Comparison of ENCODE assay signal across 11 mouse cellular contexts in genomic region chr17:29020444-29020843, GRCm38 (mm10). TPM values are rescaled to one million over a fixed set of nuclear protein-coding genes. Genes with fewer than 3 reads are reported as not detected.
A peak's percentile ranks its signal among the peaks of the same experiment; 100 is the strongest.
DNase-seq lines count a peak whose midpoint lies in the region; ATAC-seq and TF ChIP-seq lines count a peak whose summit lies in the region.
"Had no signal": no experiment of that assay in that cellular context is flagged by ENCODE, and none has a peak within 500 bp of the region (broad histone marks: within the 10 kb centered on the region; RNA-seq: fewer than 3 reads in every experiment).

No protein-coding gene starts in this region.

- H3K27me3 ChIP-seq in kidney, postnatal 0 days (ENCODE audit: insufficient read depth, low read length) = no peaks in the 10 kb centered on the region
- no peaks in the 10 kb centered on the region for H3K27me3 ChIP-seq in midbrain, postnatal 0 days (ENCODE audit: insufficient read depth, low read length)
- no peaks in the 10 kb centered on the region for H3K27me3 ChIP-seq in midbrain, embryonic 16.5 days (ENCODE audit: control insufficient read depth, insufficient read depth, low read depth, low read length)
- H3K27me3 ChIP-seq: hindbrain, embryonic 15.5 days had no signal

- TF ChIP-seq CTCF in kidney, postnatal 0 days (IDR thresholded peaks at IDR 0.05; ENCODE audit: low read depth) = peak; percentile 74
- TF ChIP-seq CTCF in midbrain, postnatal 0 days (IDR thresholded peaks at IDR 0.05) = peak; percentile 59

- no peaks in the 10 kb centered on the region for H3K9me3 ChIP-seq in kidney, postnatal 0 days (replicated peaks; ENCODE audit: low read length)
- no peaks in the 10 kb centered on the region for H3K9me3 ChIP-seq in midbrain, postnatal 0 days (ENCODE audit: low read length)
- H3K9me3 ChIP-seq in midbrain, embryonic 16.5 days (replicated peaks; ENCODE audit: control insufficient read depth, low read length, poor library complexity, severe bottlenecking) = no peaks in the 10 kb centered on the region
- H3K9me3 ChIP-seq: hindbrain, embryonic 15.5 days; midbrain, embryonic 12.5 days had no signal

- DNase-seq in embryo, embryonic 10 days (ENCODE audit: low spot score) = peak; percentile 43
- DNase-seq in embryo, embryonic 9.5 days (ENCODE audit: extremely low spot score) = no peak
- DNase-seq in kidney, postnatal 0 days (ENCODE audit: low spot score) = peak; percentile 74
- no peak for DNase-seq in kidney, adult 11 months
- DNase-seq in midbrain, postnatal 0 days (ENCODE audit: low spot score) = no peak
- no peak for DNase-seq in thymus, adult 18-20 months
- DNase-seq in B cell, adult 2 months = no peak
- DNase-seq: gastrocnemius, postnatal 36 days had no signal

- H3K4me2 ChIP-seq in kidney, postnatal 0 days (ENCODE audit: low read length) = no peak overlapping the region
- H3K4me2 ChIP-seq in midbrain, postnatal 0 days (ENCODE audit: low read depth, low read length, poor library complexity, severe bottlenecking) = no peak overlapping the region
- no peak overlapping the region for H3K4me2 ChIP-seq in midbrain, embryonic 16.5 days (ENCODE audit: low read length)
- H3K4me2 ChIP-seq: hindbrain, embryonic 15.5 days; midbrain, embryonic 12.5 days had no signal

- no peak for ATAC-seq in kidney, postnatal 0 days (replicated peaks; ENCODE audit: low FRiP score, low read depth)
- ATAC-seq in midbrain, postnatal 0 days (ENCODE audit: low FRiP score) = no peak
- no peak for ATAC-seq in midbrain, embryonic 16.5 days

- no peak overlapping the region for H3K4me3 ChIP-seq in kidney, postnatal 0 days (replicated peaks; ENCODE audit: low read depth, low read length)
- H3K4me3 ChIP-seq in midbrain, postnatal 0 days (ENCODE audit: low read depth, low read length) = no peak overlapping the region
- H3K4me3 ChIP-seq in midbrain, embryonic 16.5 days (ENCODE audit: low read depth, low read length) = no peak overlapping the region
- H3K4me3 ChIP-seq: hindbrain, embryonic 15.5 days; midbrain, embryonic 12.5 days had no signal

- H3K27ac ChIP-seq in kidney, postnatal 0 days = no peak overlapping the region
- no peak overlapping the region for H3K27ac ChIP-seq in midbrain, postnatal 0 days (ENCODE audit: low read depth, low read length)
- H3K27ac ChIP-seq in midbrain, embryonic 16.5 days (ENCODE audit: low read length) = no peak overlapping the region
- H3K27ac ChIP-seq: hindbrain, embryonic 15.5 days; midbrain, embryonic 12.5 days had no signal

- no peak overlapping the region for H3K9ac ChIP-seq in kidney, postnatal 0 days (ENCODE audit: low read depth, low read length)
- H3K9ac ChIP-seq in midbrain, postnatal 0 days (replicated peaks; ENCODE audit: low read length, poor library complexity, severe bottlenecking) = no peak overlapping the region
- H3K9ac ChIP-seq in midbrain, embryonic 16.5 days (ENCODE audit: low read depth, low read length) = no peak overlapping the region
- H3K9ac ChIP-seq: hindbrain, embryonic 15.5 days; midbrain, embryonic 12.5 days had no signal

- H3K36me3 ChIP-seq in kidney, postnatal 0 days (ENCODE audit: insufficient read depth, low read length) = no peaks in the 10 kb centered on the region
- no peaks in the 10 kb centered on the region for H3K36me3 ChIP-seq in midbrain, postnatal 0 days (ENCODE audit: insufficient read depth, low read length)
- H3K36me3 ChIP-seq in midbrain, embryonic 16.5 days (ENCODE audit: control insufficient read depth, insufficient read depth, low read length) = no peaks in the 10 kb centered on the region
- H3K36me3 ChIP-seq: hindbrain, embryonic 15.5 days; midbrain, embryonic 12.5 days had no signal

- 0 out of 2 replicates have a peak, but pooled peaks cover 6% of the 10 kb centered on the region for H3K4me1 ChIP-seq in kidney, postnatal 0 days (replicated peaks; ENCODE audit: insufficient read depth, low read length)
- no peaks in the 10 kb centered on the region for H3K4me1 ChIP-seq in midbrain, postnatal 0 days (ENCODE audit: insufficient read depth, low read length)
- H3K4me1 ChIP-seq in midbrain, embryonic 16.5 days (ENCODE audit: control insufficient read depth, insufficient read depth, low read length) = no peaks in the 10 kb centered on the region

RNA-seq across cellular contexts. Expression of gene Srsf3, which starts 12.0 kb away (rescaled TPM):
- polyA plus RNA-seq in kidney, postnatal 0 days (2015; fragmentation: Nextera tagmentation; extraction: Ambion mirVana) = 456 and 496 TPM in 2 replicates
- total RNA-seq in midbrain, postnatal 0 days (2014; rRNA removed) = 119 and 193 TPM in 2 replicates
- 284 and 296 TPM in 2 replicates for polyA plus RNA-seq in midbrain, postnatal 0 days (2015; fragmentation: Nextera tagmentation; extraction: Ambion mirVana)
- 425 and 475 TPM in 2 replicates for polyA plus RNA-seq in midbrain, embryonic 16.5 days (2015; fragmentation: Nextera tagmentation; extraction: Ambion mirVana)

RNA-seq across cellular contexts. Expression of gene Stk38, which starts 12.6 kb away (rescaled TPM):
- polyA plus RNA-seq in kidney, postnatal 0 days (2015; fragmentation: Nextera tagmentation; extraction: Ambion mirVana) = 58.8 and 66.9 TPM in 2 replicates
- total RNA-seq in midbrain, postnatal 0 days (2014; rRNA removed) = 44.2 and 58.1 TPM in 2 replicates
- 42.1 and 47.9 TPM in 2 replicates for polyA plus RNA-seq in midbrain, postnatal 0 days (2015; fragmentation: Nextera tagmentation; extraction: Ambion mirVana)
- 83.1 and 90.9 TPM in 2 replicates for polyA plus RNA-seq in midbrain, embryonic 16.5 days (2015; fragmentation: Nextera tagmentation; extraction: Ambion mirVana)

Comparison
In these comparisons a context has a peak if more than half of its experiments do, and no peak if none do; other contexts are left out.
1. DNase-seq: peak in embryo, embryonic 10 days (single experiment) and kidney, postnatal 0 days (single experiment); none in embryo, embryonic 9.5 days (single experiment), kidney, adult 11 months (single experiment), midbrain, postnatal 0 days (single experiment), thymus, adult 18-20 months (0 of 2) and B cell, adult 2 months (0 of 2).